Mouse (Mus musculus): ENCODE data around the gene Armc10.
"Not testable (repeated sequence)": the region's sequence is repeated elsewhere in the genome, so short reads cannot be mapped to it uniquely, and the experiment has no call there.

The Armc10 gene

GRCm38 (mm10) chr5:21645439-21646132, at the start of gene Armc10, which contains the start of gene Fbxl13:
Armc10 (plus strand) TSS chr5:21645813.
Fbxl13 (minus strand) TSS chr5:21645634.
- peak; percentile 91 for ATAC-seq (ENCODE audit: insufficient number of reproducible peaks, low FRiP score, low TSS enrichment)

GRCm38 (mm10) chr5:21599536-21599935, 46.1 kb upstream of the Armc10 start:
- not testable (repeated sequence) for ATAC-seq (ENCODE audit: insufficient number of reproducible peaks, low FRiP score, low TSS enrichment)

DNA sequence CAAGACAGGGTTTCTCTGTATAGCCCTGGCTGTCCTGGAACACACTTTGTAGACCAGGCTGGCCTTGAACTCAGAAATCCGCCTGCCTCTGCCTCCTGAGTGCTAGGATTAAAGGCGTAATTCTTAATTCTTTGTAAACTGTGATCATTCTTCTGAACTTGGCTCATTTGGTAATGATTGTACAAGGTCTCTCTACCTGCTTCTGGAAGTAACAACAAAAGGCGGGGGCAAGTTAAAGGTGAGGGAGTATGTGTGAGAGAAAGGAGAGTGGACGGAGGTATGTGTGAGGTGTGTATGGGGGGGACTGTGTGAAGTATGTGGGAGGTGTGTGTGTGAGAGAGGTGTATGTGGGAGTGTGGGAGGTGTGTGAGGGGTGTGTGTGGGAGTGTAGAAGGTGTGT, 45.7 kb upstream of the Armc10 start:
- ATAC-seq (ENCODE audit: insufficient number of reproducible peaks, low FRiP score, low TSS enrichment): no peak

DNA sequence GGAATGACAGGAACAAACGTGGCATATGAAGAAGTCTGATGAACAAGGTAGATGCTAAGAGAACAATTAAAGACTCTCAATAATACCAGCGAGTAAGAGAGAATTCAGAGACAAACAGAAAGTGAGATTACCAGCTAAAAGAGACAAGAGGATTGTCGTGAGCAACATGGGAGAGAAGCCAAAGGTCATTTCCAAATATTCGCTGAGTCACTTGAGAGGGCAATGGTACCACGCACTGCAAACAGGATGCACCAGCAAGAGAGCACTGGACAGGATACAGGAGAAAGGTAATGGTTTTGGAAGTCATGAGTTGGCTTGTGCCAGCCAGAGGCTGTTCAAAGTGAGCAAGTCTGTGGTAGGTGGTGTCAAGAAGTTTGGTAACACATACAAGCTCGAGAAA, 39.7 kb upstream of the Armc10 start:
- ATAC-seq (ENCODE audit: insufficient number of reproducible peaks, low FRiP score, low TSS enrichment): no peak

GRCm38 (mm10) chr5:21608311-21609304, 37.0 kb upstream of the Armc10 start:
- peak; percentile 54 for ATAC-seq (ENCODE audit: insufficient number of reproducible peaks, low FRiP score, low TSS enrichment)

- no peak for ATAC-seq (ENCODE audit: insufficient number of reproducible peaks, low FRiP score, low TSS enrichment)
These were observed 34.6 kb upstream of the Armc10 start for GRCm38 (mm10) chr5:21610996-21611395.

DNA sequence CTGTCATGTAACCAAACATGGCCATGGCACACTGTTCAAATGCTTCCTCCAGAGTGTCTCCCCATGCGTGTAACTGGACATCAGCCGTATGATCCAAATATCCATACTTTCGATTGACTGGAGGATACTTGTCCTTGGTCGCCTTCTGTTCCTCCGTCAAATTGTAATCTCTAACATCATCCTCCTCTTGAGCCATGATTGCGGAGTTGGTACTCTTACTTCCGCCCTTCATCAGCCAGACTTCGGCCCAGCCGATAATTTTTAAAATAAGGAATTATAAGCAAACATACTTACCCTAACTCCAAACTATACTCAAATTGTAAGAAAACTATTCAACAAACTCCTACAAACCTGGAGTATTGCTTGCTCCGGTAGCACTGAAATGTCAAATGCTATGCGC, 31.3 kb upstream of the Armc10 start:
- not testable (repeated sequence) for ATAC-seq (ENCODE audit: insufficient number of reproducible peaks, low FRiP score, low TSS enrichment)

GRCm38 (mm10) chr5:21616450-21617009, 29.1 kb upstream of the Armc10 start:
- ATAC-seq (ENCODE audit: insufficient number of reproducible peaks, low FRiP score, low TSS enrichment): no peak

GRCm38 (mm10) chr5:21625916-21626315, 19.7 kb upstream of the Armc10 start:
- ATAC-seq (ENCODE audit: insufficient number of reproducible peaks, low FRiP score, low TSS enrichment): no peak

GRCm38 (mm10) chr5:21640961-21641360, 4.7 kb upstream of the Armc10 start:
- no peak for ATAC-seq (ENCODE audit: insufficient number of reproducible peaks, low FRiP score, low TSS enrichment)

- no peak for ATAC-seq (ENCODE audit: insufficient number of reproducible peaks, low FRiP score, low TSS enrichment)
These were observed 2.0 kb upstream of the Armc10 start for GRCm38 (mm10) chr5:21643606-21644005.

DNA sequence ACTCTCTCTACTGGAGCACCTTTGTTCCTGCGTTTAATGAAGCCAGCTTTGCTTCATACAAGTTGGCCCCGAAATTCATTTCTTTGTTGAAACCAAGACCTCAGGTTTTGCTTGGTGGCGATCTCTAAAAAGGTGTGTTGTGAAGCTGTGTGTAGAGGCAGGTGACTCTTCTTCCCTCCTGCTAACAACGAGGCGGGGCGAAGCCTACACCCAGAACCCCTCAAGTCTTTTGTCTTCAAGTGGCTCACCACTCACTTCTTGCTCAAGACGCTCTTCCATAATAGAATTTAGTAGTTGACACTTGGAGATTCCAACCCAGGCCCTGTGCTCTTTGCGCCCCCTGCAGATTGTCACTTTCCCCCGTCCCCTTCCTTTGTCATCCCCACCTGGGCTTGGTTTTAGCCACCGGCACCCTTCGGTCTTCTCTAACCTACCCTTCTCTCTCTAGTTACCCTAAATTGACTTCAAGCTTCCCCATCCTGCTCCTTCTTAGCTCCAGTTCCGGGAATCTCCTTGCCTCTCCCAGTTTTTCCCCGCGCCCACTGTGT, 648 bp upstream of the Armc10 start:
- ATAC-seq (ENCODE audit: insufficient number of reproducible peaks, low FRiP score, low TSS enrichment): 0 out of 2 replicates have a peak, but pooled peaks have one; percentile 1

- no peak; the same call in 1 of the 2 replicates for ATAC-seq (ENCODE audit: insufficient number of reproducible peaks, low FRiP score, low TSS enrichment)
These were observed 499 bp downstream of the Armc10 start for GRCm38 (mm10) chr5:21646133-21646491.

- no peak for ATAC-seq (ENCODE audit: insufficient number of reproducible peaks, low FRiP score, low TSS enrichment)
These were observed 5.1 kb downstream of the Armc10 start for GRCm38 (mm10) chr5:21650736-21651135.

DNA sequence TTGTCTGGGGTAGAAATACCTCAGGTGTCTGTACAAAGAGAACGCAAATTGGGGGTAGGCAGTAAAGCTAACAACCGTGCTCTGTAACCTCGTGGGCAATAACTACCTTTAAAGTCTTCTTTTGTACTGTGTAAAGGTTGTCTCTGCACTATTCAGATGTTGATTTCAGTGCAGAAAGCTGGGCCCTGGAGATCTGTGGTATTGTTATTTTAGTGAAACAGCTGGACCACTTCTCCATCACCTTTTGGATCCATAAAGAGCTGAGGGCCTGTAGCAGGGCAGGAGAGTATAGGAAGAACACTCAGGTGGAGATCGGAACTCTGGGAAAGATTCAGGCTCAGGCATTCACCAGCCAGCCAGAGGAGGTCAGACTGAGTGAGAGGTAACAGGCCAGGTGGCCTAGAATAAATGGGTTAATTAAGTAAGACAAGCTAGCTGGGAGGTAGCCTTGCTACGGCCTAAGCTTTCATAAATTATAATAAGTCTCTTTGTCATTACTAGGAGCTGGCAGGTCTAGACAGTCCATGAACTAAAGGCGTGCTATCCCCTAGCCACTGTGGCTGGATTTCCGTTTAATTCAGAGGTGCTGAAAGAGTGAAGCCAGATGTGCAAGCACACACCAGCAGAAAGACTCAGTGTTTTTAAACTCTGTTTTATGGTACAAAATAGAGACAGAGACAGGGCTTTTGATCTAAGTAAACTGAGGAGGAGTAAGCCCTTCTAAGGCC, 6.4 kb downstream of the Armc10 start:
- ATAC-seq (ENCODE audit: insufficient number of reproducible peaks, low FRiP score, low TSS enrichment): no peak

- ATAC-seq (ENCODE audit: insufficient number of reproducible peaks, low FRiP score, low TSS enrichment): no peak
These were observed 11.3 kb downstream of the Armc10 start for GRCm38 (mm10) chr5:21656912-21657311.

GRCm38 (mm10) chr5:21658038-21658437, 12.4 kb downstream of the Armc10 start:
- ATAC-seq (ENCODE audit: insufficient number of reproducible peaks, low FRiP score, low TSS enrichment): no peak

- ATAC-seq (ENCODE audit: insufficient number of reproducible peaks, low FRiP score, low TSS enrichment): peak; percentile 85
These were observed 13.2 kb downstream of the Armc10 start for GRCm38 (mm10) chr5:21658623-21659395.

DNA sequence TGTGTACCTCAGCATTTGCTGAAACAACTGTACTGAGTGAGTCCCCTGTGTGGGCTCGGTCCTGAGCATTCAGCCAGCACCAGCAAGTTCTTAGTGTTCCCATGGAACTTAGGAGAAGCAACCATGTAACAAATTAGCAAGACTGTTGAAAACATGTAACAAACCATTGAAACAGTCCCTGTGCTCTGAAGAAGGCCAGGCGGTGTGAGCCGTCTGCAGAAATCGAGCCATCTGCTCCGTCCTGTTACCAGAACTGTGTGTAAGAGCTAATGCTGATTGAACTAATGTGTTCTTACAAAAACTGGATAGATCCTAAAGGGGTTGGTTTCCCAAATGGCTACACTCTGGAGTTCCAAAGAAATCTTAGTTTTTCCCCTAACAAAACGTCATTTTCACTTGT, 15.2 kb downstream of the Armc10 start:
- no peak for ATAC-seq (ENCODE audit: insufficient number of reproducible peaks, low FRiP score, low TSS enrichment)

All from cerebellum, adult (tissue).